Mouse (Mus musculus): ENCODE measurements at regions not wholly inside any gene's neighbourhood (a gene's known extent, or its start where the extent isn't known, plus 50 kb on each side); places are given as distances from the start of the nearest gene placed in this dataset.
"Not testable (repeated sequence)": the region's sequence is repeated elsewhere in the genome, so short reads cannot be mapped to it uniquely, and the experiment has no call there.

DNA sequence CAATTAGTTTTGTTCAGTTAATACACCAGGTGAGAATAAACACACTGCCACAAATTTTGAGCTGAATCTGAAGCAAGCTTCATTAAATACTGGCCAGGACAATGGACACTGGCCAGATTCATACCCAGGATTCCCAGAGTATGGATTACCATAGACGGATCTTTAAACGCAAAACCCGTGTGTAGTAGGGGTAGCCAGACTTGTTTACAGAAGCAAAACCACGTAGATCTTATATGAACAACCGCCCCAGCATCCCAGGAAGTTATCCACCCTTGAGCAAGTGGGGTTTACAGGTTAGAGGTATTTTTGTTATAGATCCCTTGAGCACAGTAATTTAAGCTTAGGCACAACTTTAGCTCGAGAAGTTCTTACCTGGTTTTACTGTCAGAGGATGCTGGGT, 71.1 kb upstream of the Ezr start:
- intact Hi-C loops (cut with DNase I): no loop called here
- no peak for DNase-seq

DNA sequence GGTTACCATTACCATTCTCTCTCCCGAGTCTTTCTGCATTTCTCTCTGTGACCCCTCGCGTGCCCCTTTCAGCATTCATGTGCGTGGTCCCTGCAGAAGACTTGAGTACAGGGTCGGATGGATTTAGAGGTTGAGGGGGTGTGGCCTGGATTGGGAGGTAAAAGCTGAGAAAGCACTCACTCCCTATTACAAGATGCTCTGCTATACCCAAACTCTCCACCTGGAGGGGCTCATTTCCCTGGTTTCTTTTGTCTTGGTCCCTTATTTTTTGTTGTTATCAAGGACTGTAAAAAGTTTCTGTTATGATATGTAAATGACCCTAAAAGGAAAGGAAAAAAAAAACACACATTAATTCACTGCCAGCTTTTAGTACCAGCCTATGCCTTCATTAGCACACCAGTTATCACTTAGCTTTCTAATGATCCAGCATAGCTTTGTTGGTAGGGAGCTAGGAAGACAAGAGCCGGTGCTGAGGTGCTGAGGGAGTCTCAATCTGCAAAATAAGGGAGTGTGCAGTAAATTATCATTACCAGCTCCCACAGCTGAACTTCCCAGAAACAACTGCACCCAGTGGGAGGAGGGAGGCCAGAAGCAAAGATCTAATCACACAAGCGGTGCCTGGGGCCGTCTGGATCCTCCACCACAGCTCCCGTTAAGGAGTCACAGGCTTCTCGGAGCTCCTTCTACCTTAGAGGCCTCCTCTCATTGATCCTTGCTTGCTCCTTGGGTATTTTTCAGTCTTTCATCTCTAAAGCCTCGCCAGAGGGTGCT, 69.8 kb upstream of the Ezr start:
- intact Hi-C loops (cut with DNase I): no loop called here
- no peak for DNase-seq

DNA sequence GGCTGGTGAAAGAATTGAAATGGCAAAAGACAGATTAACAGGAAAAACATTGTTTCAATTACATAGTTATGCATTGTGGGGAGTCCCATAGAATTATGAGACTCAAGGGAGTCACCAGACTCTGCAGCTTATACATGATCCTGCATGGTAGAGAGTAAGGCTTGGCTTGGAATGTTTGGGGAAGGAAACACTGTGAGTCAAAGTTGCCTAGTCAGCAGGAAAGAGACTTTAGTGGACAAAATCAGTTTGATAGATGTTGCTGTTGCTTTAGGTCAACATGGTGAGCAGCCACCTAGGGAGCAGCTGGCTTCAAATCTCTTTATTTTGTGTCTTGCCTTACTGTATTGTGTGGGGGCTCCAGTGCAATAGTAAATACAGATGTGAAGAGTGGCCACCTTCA, 67.9 kb upstream of the Ezr start:
- intact Hi-C loops (cut with DNase I): no loop called here
- DNase-seq: no peak

DNA sequence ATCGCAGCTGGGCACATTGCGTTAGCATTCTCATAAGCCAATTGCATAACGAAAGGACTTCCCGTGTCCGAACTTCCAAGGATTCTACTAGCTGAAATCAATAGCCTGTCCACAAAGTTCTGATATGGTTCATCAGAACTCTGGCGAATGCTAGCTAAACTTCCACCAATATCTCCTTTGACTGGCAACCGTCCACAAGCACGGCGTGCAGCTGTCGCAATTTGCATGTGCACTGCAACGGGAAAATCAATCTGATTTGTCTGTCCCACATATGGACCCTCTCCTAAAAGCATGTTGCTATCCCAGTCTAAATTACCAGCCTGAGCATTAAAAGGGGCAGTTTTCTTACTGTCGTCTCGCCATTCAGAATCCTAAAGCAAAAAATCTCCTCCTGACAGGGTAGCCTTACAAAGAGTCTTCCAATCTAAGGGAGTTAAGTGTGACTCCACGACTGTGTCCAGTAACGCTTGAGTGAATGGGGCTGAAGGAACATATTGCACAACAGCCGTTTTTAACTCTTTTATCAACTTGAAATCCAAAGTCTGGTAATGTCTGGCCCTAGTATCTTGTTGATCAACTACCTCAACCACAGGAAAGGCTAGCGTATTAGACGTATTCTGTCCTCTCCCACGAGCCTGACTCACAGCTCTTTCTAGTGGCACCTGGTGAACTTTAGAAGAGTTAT, 59.3 kb upstream of the Ezr start:
- DNase-seq: peak; percentile 46
- intact Hi-C loops (cut with DNase I): not testable (repeated sequence)

DNA sequence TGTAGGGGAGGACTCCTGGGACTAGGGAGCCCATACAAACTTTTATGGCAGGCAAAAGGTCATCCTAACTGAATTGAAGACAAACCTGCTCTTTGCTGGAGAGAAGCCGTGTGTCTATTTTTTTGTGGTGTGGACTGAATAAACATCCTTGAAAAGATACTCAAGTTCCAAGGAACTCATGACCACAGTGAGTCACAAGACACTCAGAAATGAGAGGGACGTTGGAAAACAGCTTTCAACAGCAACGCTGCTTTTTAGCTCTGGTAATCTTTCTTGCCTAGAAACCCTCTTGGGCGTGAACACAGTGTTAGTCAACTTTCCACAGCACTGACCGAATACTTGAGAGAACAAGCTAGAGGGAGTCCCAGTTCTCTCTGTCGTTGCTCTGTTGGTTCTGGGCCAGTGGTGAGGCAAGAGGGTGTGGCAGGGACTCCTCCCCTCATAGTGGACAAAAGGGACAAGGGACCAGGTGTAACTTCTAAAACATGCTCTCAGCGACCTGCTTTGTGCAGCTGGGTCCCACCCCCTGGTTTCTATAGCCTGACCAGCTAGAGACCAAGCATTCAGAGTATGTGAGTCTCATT, 52.8 kb upstream of the Ezr start:
- intact Hi-C loops (cut with DNase I): no loop called here

More for the DNA sequence above, 52.8 kb upstream of the Ezr start:
- DNase-seq: no peak
